Mouse (Mus musculus): Measurements from ENCODE around the gene Larp1.

GRCm38 (mm10) chr11:58096160-58096559 lies 87.3 kb downstream of the Larp1 start:
- TF ChIP-seq CTCF (conservative IDR thresholded peaks at IDR 0.05; ENCODE audit: low read length): no peak
- no peak for TF ChIP-seq POU5F1 (IDR thresholded peaks at IDR 0.05; ENCODE audit: borderline replicate concordance, low read length)

Data from E14TG2a.4 (cell line).